Mouse (Mus musculus): ENCODE data around the gene Tcirg1.

Gene Tcirg1

GRCm38 (mm10) chr19:3906795-3907786, at the start of gene Tcirg1:
Gene Tcirg1, minus strand, starts transcription at chr19:3907133.
- no peak for DNase-seq (ENCODE audit: extremely low read depth, low read depth, low spot score)

GRCm38 (mm10) chr19:3955804-3956203, 48.9 kb upstream of the Tcirg1 start:
- DNase-seq (ENCODE audit: extremely low read depth, low read depth, low spot score), result no peak

- DNase-seq (ENCODE audit: extremely low read depth, low read depth, low spot score), result peak; percentile 36
These were observed 48.1 kb upstream of the Tcirg1 start for GRCm38 (mm10) chr19:3955033-3955432.

GRCm38 (mm10) chr19:3952099-3952498, 45.2 kb upstream of the Tcirg1 start:
- no peak for DNase-seq (ENCODE audit: extremely low read depth, low read depth, low spot score)

GRCm38 (mm10) chr19:3951461-3951860, 44.5 kb upstream of the Tcirg1 start:
- DNase-seq (ENCODE audit: extremely low read depth, low read depth, low spot score), result no peak

- DNase-seq (ENCODE audit: extremely low read depth, low read depth, low spot score), result no peak
These were observed 43.4 kb upstream of the Tcirg1 start for GRCm38 (mm10) chr19:3950331-3950730.

- DNase-seq (ENCODE audit: extremely low read depth, low read depth, low spot score), result no peak
These were observed 41.6 kb upstream of the Tcirg1 start for GRCm38 (mm10) chr19:3948546-3948945.

- no peak for DNase-seq (ENCODE audit: extremely low read depth, low read depth, low spot score)
These were observed 40.9 kb upstream of the Tcirg1 start for GRCm38 (mm10) chr19:3947813-3948212.

- DNase-seq (ENCODE audit: extremely low read depth, low read depth, low spot score), result no peak
These were observed 39.8 kb upstream of the Tcirg1 start for GRCm38 (mm10) chr19:3946715-3947114.

- no peak for DNase-seq (ENCODE audit: extremely low read depth, low read depth, low spot score)
These were observed 39.1 kb upstream of the Tcirg1 start for GRCm38 (mm10) chr19:3945872-3946564.

GRCm38 (mm10) chr19:3942986-3943735, 36.2 kb upstream of the Tcirg1 start:
- DNase-seq (ENCODE audit: extremely low read depth, low read depth, low spot score), result no peak

- no peak for DNase-seq (ENCODE audit: extremely low read depth, low read depth, low spot score)
These were observed 35.4 kb upstream of the Tcirg1 start for GRCm38 (mm10) chr19:3942315-3942714.

- DNase-seq (ENCODE audit: extremely low read depth, low read depth, low spot score), result no peak
These were observed 29.2 kb upstream of the Tcirg1 start for GRCm38 (mm10) chr19:3935896-3936850.

GRCm38 (mm10) chr19:3935032-3935895, 28.3 kb upstream of the Tcirg1 start, which contains the start of gene Unc93b1:
Gene Unc93b1, plus strand, starts transcription at chr19:3935186.
- no peak for DNase-seq (ENCODE audit: extremely low read depth, low read depth, low spot score)

- DNase-seq (ENCODE audit: extremely low read depth, low read depth, low spot score), result no peak
These were observed 24.8 kb upstream of the Tcirg1 start for GRCm38 (mm10) chr19:3931716-3932115.

GRCm38 (mm10) chr19:3930262-3931057, 23.5 kb upstream of the Tcirg1 start:
- DNase-seq (ENCODE audit: extremely low read depth, low read depth, low spot score), result no peak

- no peak for DNase-seq (ENCODE audit: extremely low read depth, low read depth, low spot score)
These were observed 22.4 kb upstream of the Tcirg1 start, which contains the start of gene Aldh3b1 for GRCm38 (mm10) chr19:3929211-3929941. Gene Aldh3b1, minus strand, starts transcription at chr19:3929808.
